16 mouse cellular contexts compared by ENCODE assay signal in the genomic region with DNA sequence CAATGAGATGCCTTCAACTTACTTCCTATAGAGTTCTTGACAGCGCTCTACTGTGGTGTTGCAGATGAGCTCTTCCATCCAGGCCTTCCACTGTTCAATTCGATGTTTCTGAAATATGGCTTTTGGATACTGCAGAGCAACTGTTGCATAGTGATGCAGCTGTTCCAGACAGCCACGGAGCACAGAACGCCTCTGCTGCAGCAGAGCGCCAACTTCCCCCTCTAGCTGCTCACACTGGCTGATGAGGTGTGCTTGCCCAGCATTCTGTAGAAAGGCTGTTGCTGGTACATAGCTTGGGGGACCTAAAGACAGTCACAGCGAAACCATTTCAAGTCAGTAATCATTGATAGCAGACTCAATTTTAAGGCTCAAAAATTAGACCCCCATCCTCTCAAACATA. TPM values are rescaled to one million over a fixed set of nuclear protein-coding genes. Genes with fewer than 3 reads are reported as not detected.
DNase-seq lines count a peak whose midpoint lies in the region; ATAC-seq lines count a peak whose summit lies in the region.
"Had no signal": no experiment of that assay in that cellular context is flagged by ENCODE, and none has a peak within 500 bp of the region (broad histone marks: within the 10 kb centered on the region; RNA-seq: fewer than 3 reads in every experiment).

No protein-coding gene starts in this region.

- intact Hi-C loops in left cerebral cortex, postnatal 14 days (cut with DNase I): no loop called here
- intact Hi-C loops in left cerebral cortex, postnatal 10 days (cut with DNase I): no loop called here

- 0 out of 2 replicates have a peak, but pooled peaks have one; percentile 12 for ATAC-seq in granulocyte monocyte progenitor cell, adult 5-6 weeks (replicated peaks; ENCODE audit: poor library complexity, severe bottlenecking)
- ATAC-seq: CD4-positive, CD25-positive, alpha-beta regulatory T cell, adult 4 months; forebrain, embryonic 16.5 days had no signal

- peak; percentile 14 for DNase-seq in layer of hippocampus, adult 11-12 months (ENCODE audit: low spot score)
- DNase-seq in layer of hippocampus, postnatal 25 days (ENCODE audit: extremely low spot score in 1 of 2, low spot score in 1 of 2): no peak
- DNase-seq in left cerebral cortex, postnatal 14 days (ENCODE audit: low spot score in 2 of 2): peak; percentile 19 to 23
- DNase-seq in left cerebral cortex, postnatal 10 days (ENCODE audit: extremely low spot score in 1 of 2, low spot score in 2 of 2): no peak
- DNase-seq in right cerebral cortex, postnatal 25 days: peak; percentile 21
- DNase-seq in B cell, adult 2 months: no peak
- DNase-seq in kidney, postnatal 25 days: no peak
- DNase-seq: adrenal gland, adult 8-10 months; cerebellum, adult 11-12 months; cerebellum, adult 9-10 months; cerebellum, postnatal 36 days; gastrocnemius, postnatal 10 days; heart, adult 2 months had no signal

RNA-seq across cellular contexts. Expression of a gene that starts 24.7 kb away (rescaled TPM):
- total RNA-seq in layer of hippocampus, postnatal 25 days (2021): 100 to 1,000 TPM; 275 to 286 TPM
- total RNA-seq in left cerebral cortex, postnatal 14 days (2021): 100 to 1,000 TPM; 239 to 272 TPM
- 100 to 1,000 TPM; 215 to 223 TPM for total RNA-seq in left cerebral cortex, postnatal 10 days (2021)
- 105 and 124 TPM in 2 replicates for total RNA-seq in granulocyte monocyte progenitor cell, adult 5-6 weeks (2014; fragmentation: Nextera tagmentation)
- 185 and 248 TPM in 2 replicates for total RNA-seq in granulocyte monocyte progenitor cell, adult 5-6 weeks (2017)

RNA-seq across cellular contexts. Expression of a gene that starts 38.2 kb away (rescaled TPM):
- total RNA-seq in layer of hippocampus, postnatal 25 days (2021): 100 to 1,000 TPM; 374 to 432 TPM
- 100 to 1,000 TPM; 354 to 364 TPM for total RNA-seq in left cerebral cortex, postnatal 14 days (2021)
- 100 to 1,000 TPM; 516 to 536 TPM for total RNA-seq in left cerebral cortex, postnatal 10 days (2021)
- 3,328 and 3,545 TPM in 2 replicates for total RNA-seq in granulocyte monocyte progenitor cell, adult 5-6 weeks (2014; fragmentation: Nextera tagmentation)
- total RNA-seq in granulocyte monocyte progenitor cell, adult 5-6 weeks (2017): 1,146 and 1,501 TPM in 2 replicates

Comparison
In these comparisons a context has a peak if more than half of its experiments do, and no peak if none do; other contexts are left out.
1. DNase-seq: peak in layer of hippocampus, adult 11-12 months (single experiment), left cerebral cortex, postnatal 14 days (2 of 2) and right cerebral cortex, postnatal 25 days (single experiment); none in layer of hippocampus, postnatal 25 days (0 of 2), left cerebral cortex, postnatal 10 days (0 of 2), B cell, adult 2 months (0 of 2) and kidney, postnatal 25 days (0 of 2).